Mouse (Mus musculus): ENCODE results near the gene Vps13c. TPM values are rescaled to one million over a fixed set of nuclear protein-coding genes. Genes with fewer than 3 reads are reported as not detected.

Gene Vps13c
- total and polyA plus RNA-seq, 3 experiments: 10.8 to 25.7 (median 18.4) TPM

DNA sequence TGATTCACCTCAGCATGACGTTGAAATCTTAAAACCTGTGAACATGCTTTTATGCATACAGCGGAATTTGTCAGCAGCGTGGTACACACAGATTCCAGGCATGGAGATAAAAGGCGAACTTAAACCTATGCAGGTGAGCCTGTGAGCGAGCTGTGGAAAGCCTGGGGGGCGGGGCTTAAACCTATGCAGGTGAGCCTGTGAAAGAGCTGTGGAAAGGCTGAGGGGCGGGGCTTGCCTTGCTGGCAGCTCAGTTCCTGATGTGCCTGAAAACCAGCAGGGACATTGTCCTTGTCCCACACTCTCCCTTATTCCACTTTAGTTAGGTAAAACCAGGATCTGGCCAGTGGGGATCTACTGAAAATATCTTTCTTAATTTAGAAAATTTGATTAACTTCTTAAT, 90.4 kb downstream of the Vps13c start:
- Histone ChIP-seq H3K4me3 (replicated peaks in 1 of 3; ENCODE audit: low read depth in 2 of 3, low read length in 2 of 3, poor library complexity in 1 of 3) (no peak overlapping the region), H3K9ac (ENCODE audit: insufficient read depth, low read depth) (no peak overlapping the region), H3K27ac (ENCODE audit: insufficient read depth, low read depth) (no peak overlapping the region), H3K9me3 (replicated peaks; ENCODE audit: low read length) (no peaks in the 10 kb centered on the region), H3K79me2 (replicated peaks; ENCODE audit: control insufficient read depth, extremely low read depth, insufficient read depth, poor library complexity, severe bottlenecking) (no peaks in the 10 kb centered on the region), H3K27me3 (replicated peaks) (no peaks in the 10 kb centered on the region), H3K4me2 (ENCODE audit: insufficient read depth, low read depth, poor library complexity, severe bottlenecking) (no peak overlapping the region), H3K4me1 (ENCODE audit: control insufficient read depth in 1 of 2, insufficient read depth in 2 of 2) (no peaks in the 10 kb centered on the region), H3K36me3 (replicated peaks in 1 of 2; ENCODE audit: control insufficient read depth in 1 of 2, insufficient read depth in 1 of 2, low read length in 1 of 2) (peaks cover 46 to 82% of the 10 kb centered on the region in 2 experiments)
- TF ChIP-seq GABPA (IDR thresholded peaks at IDR 0.05; ENCODE audit: insufficient replicate concordance, low read depth, low read length) (no peak), MYC (IDR thresholded peaks at IDR 0.05; ENCODE audit: low read depth, low read length) (no peak), USF1 (IDR thresholded peaks at IDR 0.05; ENCODE audit: low read depth, low read length) (no peak), KAT2A (IDR thresholded peaks at IDR 0.05; ENCODE audit: insufficient replicate concordance, low read length) (no peak), ZNF384 (IDR thresholded peaks at IDR 0.05; ENCODE audit: low read depth, low read length) (no peak), MXI1 (IDR thresholded peaks at IDR 0.05; ENCODE audit: low read depth, low read length) (no peak), MAFK (IDR thresholded peaks at IDR 0.05; ENCODE audit: insufficient replicate concordance, low read length) (no peak), NELFE (IDR thresholded peaks at IDR 0.05; ENCODE audit: low read depth, low read length) (no peak), JUND (conservative IDR thresholded peaks at IDR 0.05; ENCODE audit: low read depth, low read length) (no peak), ZMIZ1 (IDR thresholded peaks at IDR 0.05; ENCODE audit: low read depth, low read length) (no peak), ZKSCAN1 (IDR thresholded peaks at IDR 0.05; ENCODE audit: borderline replicate concordance, low read depth, low read length) (no peak)
- dilution Hi-C loops (cut with MboI; ENCODE audit: extremely low pct_ligation_motif_present, extremely low pct_unique_long_range_greater_than_20kb, low sequenced_read_pairs): no loop called here
- DNase-seq (ENCODE audit: extremely low read depth): no peak
- in situ Hi-C loops (cut with MboI; ENCODE audit: low pct_ligation_motif_present, low pct_unique_long_range_greater_than_20kb, low sequenced_read_pairs): no loop called here

DNA sequence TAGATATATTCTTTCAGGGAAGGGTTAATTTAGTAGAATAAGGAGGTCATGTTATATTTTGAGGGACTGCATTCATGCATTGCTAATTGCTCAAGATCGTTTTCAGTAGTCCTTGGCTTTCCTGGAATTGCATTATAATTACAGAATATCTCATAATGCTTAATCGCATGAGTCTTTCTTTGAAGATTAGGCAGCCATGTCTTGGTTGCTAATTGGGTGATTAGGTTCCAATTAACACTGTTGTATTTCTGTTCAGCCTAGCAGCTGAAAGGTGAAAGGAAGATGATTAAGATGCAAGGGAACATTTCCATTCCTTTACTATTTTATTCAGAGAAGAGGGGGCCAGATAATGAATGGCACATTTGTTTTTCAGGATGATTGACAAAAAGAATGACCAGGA, 97.1 kb downstream of the Vps13c start:
- in situ Hi-C loops (cut with MboI; ENCODE audit: low pct_ligation_motif_present, low pct_unique_long_range_greater_than_20kb, low sequenced_read_pairs): no loop called here
- Histone ChIP-seq H3K4me1 (ENCODE audit: control insufficient read depth in 1 of 2, insufficient read depth in 2 of 2) (no peaks in the 10 kb centered on the region), H3K9ac (ENCODE audit: insufficient read depth, low read depth) (no peak overlapping the region), H3K79me2 (replicated peaks; ENCODE audit: control insufficient read depth, extremely low read depth, insufficient read depth, poor library complexity, severe bottlenecking) (no peaks in the 10 kb centered on the region), H3K4me3 (replicated peaks in 1 of 3; ENCODE audit: low read depth in 2 of 3, low read length in 2 of 3, poor library complexity in 1 of 3) (no peak overlapping the region), H3K36me3 (replicated peaks in 1 of 2; ENCODE audit: control insufficient read depth in 1 of 2, insufficient read depth in 1 of 2, low read length in 1 of 2) (peaks cover 27 to 83% of the 10 kb centered on the region in 2 experiments), H3K9me3 (replicated peaks; ENCODE audit: low read length) (no peaks in the 10 kb centered on the region), H3K27ac (ENCODE audit: insufficient read depth, low read depth) (no peak overlapping the region), H3K4me2 (ENCODE audit: insufficient read depth, low read depth, poor library complexity, severe bottlenecking) (no peak overlapping the region), H3K27me3 (replicated peaks) (no peaks in the 10 kb centered on the region)
- DNase-seq (ENCODE audit: extremely low read depth): no peak
- no peak for TF ChIP-seq USF1 (IDR thresholded peaks at IDR 0.05; ENCODE audit: low read depth, low read length)
- no peak for TF ChIP-seq MEF2A (IDR thresholded peaks at IDR 0.05; ENCODE audit: borderline replicate concordance, low read depth, low read length)
- TF ChIP-seq MAZ (IDR thresholded peaks at IDR 0.05; ENCODE audit: low read depth, low read length): no peak
- TF ChIP-seq ZNF384 (IDR thresholded peaks at IDR 0.05; ENCODE audit: low read depth, low read length): no peak
- TF ChIP-seq MYC (IDR thresholded peaks at IDR 0.05; ENCODE audit: low read depth, low read length): no peak
- no peak for TF ChIP-seq ETS1 (conservative IDR thresholded peaks at IDR 0.05; ENCODE audit: low read depth, low read length)
- TF ChIP-seq ZKSCAN1 (IDR thresholded peaks at IDR 0.05; ENCODE audit: borderline replicate concordance, low read depth, low read length): no peak
- no peak for TF ChIP-seq MAFK (IDR thresholded peaks at IDR 0.05; ENCODE audit: insufficient replicate concordance, low read length)
- no peak for TF ChIP-seq POLR2A (IDR thresholded peaks at IDR 0.05; ENCODE audit: low read depth, low read length)
- TF ChIP-seq JUND (conservative IDR thresholded peaks at IDR 0.05; ENCODE audit: low read depth, low read length): no peak
- dilution Hi-C loops (cut with MboI; ENCODE audit: extremely low pct_ligation_motif_present, extremely low pct_unique_long_range_greater_than_20kb, low sequenced_read_pairs): no loop called here
